Mouse (Mus musculus): ENCODE measurements at regions not wholly inside any gene's neighbourhood (a gene's known extent, or its start where the extent isn't known, plus 50 kb on each side); places are given as distances from the start of the nearest gene placed in this dataset.

DNA sequence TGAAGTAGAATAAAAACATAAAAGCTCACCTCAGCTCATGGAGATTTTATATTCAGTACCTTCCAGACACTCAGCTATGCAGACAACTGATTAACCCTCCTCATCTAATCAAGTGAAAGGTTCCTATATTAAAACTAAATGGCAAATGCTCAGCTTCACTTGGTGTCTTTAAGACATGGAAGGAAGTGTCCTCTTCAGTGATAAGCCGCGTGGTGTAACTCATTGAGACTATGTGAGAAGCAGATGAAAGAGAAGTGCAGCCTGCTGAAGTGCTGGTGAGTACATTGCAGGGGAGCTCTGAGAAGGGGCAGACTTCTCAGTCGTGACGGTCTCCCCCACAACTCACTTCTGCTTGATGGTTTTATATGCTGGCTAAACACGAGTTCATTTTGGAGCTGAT, 86.6 kb upstream of the Lgalsl start:
- Histone ChIP-seq H3K79me2 (ENCODE audit: control insufficient read depth, insufficient read depth, low read length, poor library complexity) (no peaks in the 10 kb centered on the region), H3K27me3 (ENCODE audit: control insufficient read depth in 1 of 2, insufficient read depth in 2 of 2, low read length in 2 of 2) (peaks cover 0 to 2% of the 10 kb centered on the region in 2 experiments; a peak in 1 of 4 replicates), H3K36me3 (ENCODE audit: control insufficient read depth in 1 of 2, insufficient read depth in 2 of 2, low read length in 2 of 2) (peaks cover 0 to 18% of the 10 kb centered on the region in 2 experiments; a peak in 2 of 4 replicates), H3K27ac (ENCODE audit: control insufficient read depth, low read depth, low read length) (no peak overlapping the region), H3K4me1 (ENCODE audit: control insufficient read depth in 1 of 2, insufficient read depth in 2 of 2, low read length in 2 of 2) (peaks cover 4 to 22% of the 10 kb centered on the region in 2 experiments), H3K9me3 (replicated peaks; ENCODE audit: insufficient read depth, low read length) (no peaks in the 10 kb centered on the region), H3K9ac (ENCODE audit: control insufficient read depth, low read depth, low read length, poor library complexity, severe bottlenecking) (no peak overlapping the region), H3K4me3 (ENCODE audit: control insufficient read depth in 1 of 2, insufficient read depth in 1 of 2, low read depth in 2 of 2, low read length in 2 of 2) (no peak overlapping the region; a peak in 1 of 4 replicates)
- peak; percentile 84 for DNase-seq (ENCODE audit: low read depth, low spot score)
- TF ChIP-seq MAX (IDR thresholded peaks at IDR 0.05; ENCODE audit: low read length): peak; percentile 57; the same call in 1 of the 2 replicates
- TF ChIP-seq SIN3A (IDR thresholded peaks at IDR 0.05; ENCODE audit: low read length): no peak; the same call in 1 of the 2 replicates
- no peak for TF ChIP-seq USF1 (IDR thresholded peaks at IDR 0.05; ENCODE audit: low read depth, low read length)
- no peak for TF ChIP-seq MYB (IDR thresholded peaks at IDR 0.05; ENCODE audit: low read depth, low read length)
- TF ChIP-seq NELFE (IDR thresholded peaks at IDR 0.05; ENCODE audit: low read depth, low read length): no peak
- peak; percentile 32 to 56; a peak in 2 of 4 replicates for TF ChIP-seq EP300 (IDR thresholded peaks at IDR 0.05; ENCODE audit: low read depth in 1 of 2, low read length in 2 of 2)
- no peak for TF ChIP-seq NRF1 (IDR thresholded peaks at IDR 0.05; ENCODE audit: insufficient read depth, low read depth, low read length, poor library complexity, severe bottlenecking)
- TF ChIP-seq HCFC1 (IDR thresholded peaks at IDR 0.05; ENCODE audit: low read depth, low read length): no peak
- TF ChIP-seq RCOR1 (IDR thresholded peaks at IDR 0.05; ENCODE audit: low read depth, low read length): no peak
- TF ChIP-seq SMC3 (IDR thresholded peaks at IDR 0.05; ENCODE audit: low read depth, low read length): peak; percentile 38
- TF ChIP-seq TCF12 (IDR thresholded peaks at IDR 0.05; ENCODE audit: low read depth, low read length): no peak
- no peak for TF ChIP-seq CHD2 (IDR thresholded peaks at IDR 0.05; ENCODE audit: low read length)
- no peak for TF ChIP-seq MAFK (IDR thresholded peaks at IDR 0.05; ENCODE audit: borderline replicate concordance, low read depth, low read length)
- no peak for TF ChIP-seq ETS1 (IDR thresholded peaks at IDR 0.05; ENCODE audit: low read depth, low read length)
- no peak for TF ChIP-seq MAZ (IDR thresholded peaks at IDR 0.05; ENCODE audit: low read depth, low read length)
- TF ChIP-seq MYC (IDR thresholded peaks at IDR 0.05; ENCODE audit: low read depth, low read length): peak; percentile 84
- TF ChIP-seq USF2 (IDR thresholded peaks at IDR 0.05; ENCODE audit: borderline replicate concordance in 1 of 2, insufficient read depth in 1 of 2, low read depth in 1 of 2, low read length in 2 of 2): no peak
- TF ChIP-seq POLR2AphosphoS5 (IDR thresholded peaks at IDR 0.05; ENCODE audit: borderline replicate concordance, low read depth, low read length): no peak
- peak; percentile 55; the same call in 1 of the 2 replicates for TF ChIP-seq GATA1 (IDR thresholded peaks at IDR 0.05; ENCODE audit: low read depth, low read length)
- TF ChIP-seq TBP (IDR thresholded peaks at IDR 0.05; ENCODE audit: low read depth, low read length): peak; percentile 50; the same call in 1 of the 2 replicates
- TF ChIP-seq POLR2A (IDR thresholded peaks at IDR 0.05; ENCODE audit: control insufficient read depth in 1 of 2, insufficient read depth in 1 of 2, low read depth in 1 of 2, low read length in 2 of 2, poor library complexity in 1 of 2): no peak
- TF ChIP-seq UBTF (IDR thresholded peaks at IDR 0.05; ENCODE audit: borderline replicate concordance, insufficient read depth, low read depth, low read length): no peak
- no peak for TF ChIP-seq ZNF384 (IDR thresholded peaks at IDR 0.05; ENCODE audit: low read depth, low read length)
- TF ChIP-seq ZC3H11A (IDR thresholded peaks at IDR 0.05; ENCODE audit: low read depth, low read length): no peak
- TF ChIP-seq MXI1 (IDR thresholded peaks at IDR 0.05; ENCODE audit: low read depth, low read length): peak; percentile 50; the same call in 1 of the 2 replicates
- TF ChIP-seq TAL1 (IDR thresholded peaks at IDR 0.05; ENCODE audit: low read length): no peak
- no peak for TF ChIP-seq ELF1 (IDR thresholded peaks at IDR 0.05; ENCODE audit: low read depth, low read length)
- no peak for TF ChIP-seq KAT2A (conservative IDR thresholded peaks at IDR 0.05; ENCODE audit: low read depth, low read length)
- TF ChIP-seq BHLHE40 (IDR thresholded peaks at IDR 0.05; ENCODE audit: borderline replicate concordance, low read depth, low read length): no peak
- no peak for TF ChIP-seq ZMIZ1 (IDR thresholded peaks at IDR 0.05; ENCODE audit: low read depth, low read length)
- TF ChIP-seq RAD21 (IDR thresholded peaks at IDR 0.05; ENCODE audit: low read depth, low read length): peak; percentile 14; the same call in 1 of the 2 replicates
- TF ChIP-seq MEF2A (IDR thresholded peaks at IDR 0.05; ENCODE audit: extremely low read depth, insufficient replicate concordance, low read depth, low read length, poor library complexity, severe bottlenecking): no peak
- no peak for TF ChIP-seq POLR2AphosphoS2 (IDR thresholded peaks at IDR 0.05; ENCODE audit: low read length)
- TF ChIP-seq GABPA (IDR thresholded peaks at IDR 0.05; ENCODE audit: low read depth, low read length): no peak
- no peak for TF ChIP-seq E2F4 (IDR thresholded peaks at IDR 0.05; ENCODE audit: borderline replicate concordance, low read depth, low read length)
- no peak for TF ChIP-seq CTCF (IDR thresholded peaks at IDR 0.05 in 2 of 3, conservative IDR thresholded peaks at IDR 0.05 in 1 of 3; ENCODE audit: control insufficient read depth in 1 of 3, insufficient read depth in 1 of 3, low read depth in 2 of 3, low read length in 3 of 3, poor library complexity in 1 of 3, severe bottlenecking in 1 of 3)
- TF ChIP-seq CHD1 (IDR thresholded peaks at IDR 0.05; ENCODE audit: low read depth, low read length): no peak
- no peak for TF ChIP-seq JUND (IDR thresholded peaks at IDR 0.05; ENCODE audit: low read depth, low read length)
